Mouse (Mus musculus) brain, embryonic 14.5 days (tissue): ENCODE measurements around the gene Vstm2b. TPM values are rescaled to one million over a fixed set of nuclear protein-coding genes. Genes with fewer than 3 reads are reported as not detected.

Experiments
- DNase-seq: peaks from one replicate; pipeline ENCODE4 v3.0.0-alpha.2; 2011; ENCODE audit warnings: low read depth
- CTCF ChIP-seq: fragments of 200-500 bp; IDR thresholded peaks from 2 replicates; pipeline ENCODE4 v1.5.1; 2012; ENCODE audit warnings: inconsistent platforms, mild to moderate bottlenecking, moderate library complexity, borderline replicate concordance; ENCODE audit not compliant: insufficient read depth, insufficient read length; ENCODE audit errors: extremely low read depth
- POLR2A ChIP-seq: fragments of 200-500 bp; IDR thresholded peaks from 2 replicates; pipeline ENCODE4 v1.6.1; 2012; ENCODE audit warnings: mild to moderate bottlenecking, inconsistent platforms, borderline replicate concordance; ENCODE audit not compliant: poor library complexity, insufficient read depth, insufficient read length, severe bottlenecking; ENCODE audit errors: extremely low read depth
- polyA plus RNA-seq: library from polyadenylated mRNA; depleted of rRNA; stranded (reverse); fragments of >200 nt; gene quantifications from 2 replicates; pipeline ENCODE4 v1.2.3, GENCODE M21; 2012; rRNA removed

Gene Vstm2b
- polyA plus RNA-seq, 1 experiment = 84.0 TPM

DNA sequence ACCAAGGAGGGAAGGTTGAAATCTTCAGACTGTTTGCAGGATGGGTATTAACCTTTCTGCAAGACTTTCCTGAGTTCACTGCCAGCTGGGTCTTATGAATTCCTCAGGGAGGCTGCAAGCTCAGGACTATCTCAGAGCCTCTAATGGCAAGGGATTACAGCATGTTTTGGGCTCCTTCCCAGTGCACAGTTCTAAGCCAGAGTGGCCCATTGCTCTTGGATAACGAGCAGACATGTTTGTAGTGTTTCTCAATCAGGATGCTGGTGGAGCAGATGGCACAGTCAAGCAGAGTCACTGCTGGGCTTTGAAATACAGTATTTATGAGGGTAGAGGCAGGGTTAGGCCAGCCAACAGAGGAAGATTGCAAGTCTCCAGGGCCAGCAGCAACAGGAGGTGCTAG lies 8.4 kb downstream of the Vstm2b start:
- TF ChIP-seq POLR2A (no peak), CTCF (no peak)

DNA sequence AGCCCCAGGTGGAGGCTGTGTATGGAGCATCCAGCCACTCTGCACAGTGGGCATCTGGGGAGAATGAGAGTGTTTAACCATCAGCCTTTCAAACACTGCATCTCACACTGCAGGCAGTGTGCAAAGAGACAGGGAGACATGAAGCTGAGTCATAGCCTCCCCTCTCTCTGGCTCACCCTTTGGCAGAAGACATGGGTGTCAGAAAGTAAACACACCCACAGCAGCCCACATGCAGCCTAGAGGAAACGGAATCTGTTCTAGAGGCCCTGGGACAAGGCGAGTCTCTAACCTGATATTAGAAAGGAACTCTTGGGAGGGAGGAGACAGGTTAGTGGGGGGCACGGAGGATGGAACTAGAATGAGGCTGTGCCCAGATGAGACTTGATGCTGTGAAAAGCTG lies 18.6 kb downstream of the Vstm2b start:
- DNase-seq = no peak
- TF ChIP-seq CTCF (no peak), POLR2A (no peak)

More for the DNA sequence above, 8.4 kb downstream of the Vstm2b start:
- DNase-seq = peak; percentile 62

DNA sequence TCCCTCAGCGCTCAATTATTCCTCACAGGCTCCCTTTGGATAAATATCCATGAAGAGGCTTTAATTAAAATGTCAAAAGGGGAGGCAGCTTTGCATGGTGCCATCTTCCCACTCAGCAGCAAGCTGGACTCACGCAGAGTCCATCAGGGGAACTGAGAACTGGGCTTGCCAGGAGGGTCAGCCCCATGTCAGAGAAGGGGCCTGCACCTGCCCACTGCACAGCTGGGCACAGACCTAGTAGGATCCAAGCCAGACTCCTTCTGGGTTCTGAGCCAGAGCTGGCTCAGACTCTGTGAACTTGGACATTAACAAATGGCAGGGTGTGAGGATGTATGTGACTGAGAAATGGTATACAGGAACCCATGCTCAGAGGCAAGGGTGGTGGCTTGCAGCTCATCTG lies 22.0 kb downstream of the Vstm2b start:
- peak; percentile 50 for DNase-seq
- TF ChIP-seq POLR2A (no peak), CTCF (no peak)

DNA sequence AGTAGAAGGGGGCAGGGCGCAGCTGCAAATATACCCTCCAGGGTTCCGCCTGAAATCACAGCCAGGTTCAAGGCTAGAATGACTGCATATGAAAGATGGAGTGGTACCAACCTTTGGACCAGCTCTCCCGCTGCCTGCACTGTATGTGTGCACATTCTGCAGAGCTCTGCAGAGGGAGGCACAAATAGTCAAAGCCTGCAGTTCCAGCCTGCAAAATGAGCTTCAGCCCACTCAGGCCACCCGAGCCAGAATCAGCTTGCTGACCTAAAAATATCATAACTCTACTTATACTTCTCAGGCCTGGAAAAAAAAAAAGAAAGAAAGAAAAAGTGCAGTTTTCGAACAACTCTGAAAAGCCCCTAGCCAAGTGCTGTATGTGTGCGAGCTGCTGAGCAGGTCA lies 23.2 kb downstream of the Vstm2b start:
- TF ChIP-seq POLR2A (no peak), CTCF (no peak)
- DNase-seq = no peak

DNA sequence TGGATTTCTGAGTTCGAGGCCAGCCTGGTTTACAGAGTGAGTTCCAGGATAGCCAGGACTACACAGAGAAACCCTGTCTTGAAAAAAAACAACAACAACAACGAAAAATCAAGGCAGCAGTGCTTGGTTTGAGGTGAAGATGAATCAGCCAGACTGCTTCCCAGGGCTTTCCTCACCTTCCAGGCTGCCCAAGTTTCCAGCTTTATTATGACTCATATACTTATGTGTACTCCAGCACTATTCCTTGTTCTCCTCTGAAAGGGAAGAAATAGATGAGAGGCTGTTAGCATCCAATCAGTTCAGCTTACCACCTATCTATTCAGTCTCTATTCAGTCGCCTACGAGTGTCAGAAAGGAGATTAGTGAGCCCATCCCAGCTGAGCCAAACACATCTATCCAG lies 24.7 kb downstream of the Vstm2b start:
- TF ChIP-seq CTCF (no peak), POLR2A (no peak)
- DNase-seq = no peak

DNA sequence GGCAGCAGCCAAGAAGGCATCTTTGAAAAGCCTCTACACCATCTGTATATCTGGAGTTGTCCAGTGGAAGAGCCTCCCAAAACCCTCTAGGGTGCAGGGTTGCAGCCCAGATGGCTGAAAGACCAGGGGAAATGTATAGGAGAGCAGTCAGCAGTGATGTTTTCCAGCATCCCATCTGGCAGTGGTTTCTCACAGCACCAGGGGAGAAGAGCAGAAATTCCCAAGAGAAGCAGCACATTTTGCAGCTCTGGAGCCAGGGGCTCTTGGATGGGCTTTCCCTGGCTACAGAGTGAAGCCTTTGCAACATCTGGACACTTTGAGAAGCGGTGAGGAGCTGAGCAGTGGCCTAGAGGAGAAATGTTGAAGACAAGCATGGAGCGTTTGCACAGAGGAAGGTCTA lies 30.3 kb downstream of the Vstm2b start:
- no peak for DNase-seq
- no peak for TF ChIP-seq CTCF
- no peak for TF ChIP-seq POLR2A

DNA sequence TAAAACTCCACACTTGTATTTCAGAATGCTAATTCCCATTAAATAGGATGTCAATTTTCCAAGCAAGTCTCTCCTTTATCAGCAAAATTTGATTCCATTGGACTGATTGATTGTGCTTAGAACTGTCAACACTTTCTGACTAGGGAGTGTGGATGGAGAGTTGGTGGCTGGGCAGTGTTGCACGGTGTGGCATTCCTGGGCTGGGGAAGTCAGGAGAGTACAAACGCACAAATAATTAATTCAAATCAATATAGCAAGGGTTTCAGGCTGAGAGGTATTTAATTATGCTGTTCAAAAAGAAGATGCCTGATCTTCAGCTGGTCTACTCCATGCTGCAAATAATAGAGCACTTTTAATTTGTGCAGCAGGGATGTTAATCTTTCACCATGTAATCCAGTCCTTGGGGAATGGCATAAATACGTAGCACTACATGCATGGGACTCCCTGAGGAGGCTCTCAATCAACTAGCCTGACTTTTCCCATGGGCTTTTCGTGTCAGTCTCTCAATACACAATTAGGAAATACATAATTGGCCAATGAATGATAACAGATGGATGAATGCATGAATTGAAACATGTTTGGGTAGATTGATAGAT lies 38.6 kb downstream of the Vstm2b start:
- TF ChIP-seq CTCF = no peak
- no peak for TF ChIP-seq POLR2A
- DNase-seq = peak; percentile 25

DNA sequence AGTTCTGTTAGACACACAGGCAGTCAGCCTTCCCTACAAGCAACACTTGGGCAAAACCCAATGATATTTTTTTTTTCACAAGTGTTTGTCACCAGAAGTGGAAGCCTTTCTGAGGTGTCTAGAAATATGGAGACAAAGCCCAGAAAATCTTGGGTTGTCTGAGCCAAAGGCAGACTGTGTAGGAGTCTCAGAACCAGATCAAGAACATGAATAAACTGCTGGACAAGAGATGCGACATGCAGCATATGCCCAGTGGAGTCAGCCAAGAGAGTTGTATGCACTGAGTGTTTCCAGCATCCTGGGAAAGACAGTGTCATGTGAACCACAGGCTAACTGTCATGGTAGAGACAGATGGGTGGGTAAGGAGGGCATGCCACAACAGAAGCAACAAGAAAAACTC lies 41.2 kb downstream of the Vstm2b start:
- DNase-seq = no peak
- TF ChIP-seq POLR2A = no peak
- TF ChIP-seq CTCF = no peak

DNA sequence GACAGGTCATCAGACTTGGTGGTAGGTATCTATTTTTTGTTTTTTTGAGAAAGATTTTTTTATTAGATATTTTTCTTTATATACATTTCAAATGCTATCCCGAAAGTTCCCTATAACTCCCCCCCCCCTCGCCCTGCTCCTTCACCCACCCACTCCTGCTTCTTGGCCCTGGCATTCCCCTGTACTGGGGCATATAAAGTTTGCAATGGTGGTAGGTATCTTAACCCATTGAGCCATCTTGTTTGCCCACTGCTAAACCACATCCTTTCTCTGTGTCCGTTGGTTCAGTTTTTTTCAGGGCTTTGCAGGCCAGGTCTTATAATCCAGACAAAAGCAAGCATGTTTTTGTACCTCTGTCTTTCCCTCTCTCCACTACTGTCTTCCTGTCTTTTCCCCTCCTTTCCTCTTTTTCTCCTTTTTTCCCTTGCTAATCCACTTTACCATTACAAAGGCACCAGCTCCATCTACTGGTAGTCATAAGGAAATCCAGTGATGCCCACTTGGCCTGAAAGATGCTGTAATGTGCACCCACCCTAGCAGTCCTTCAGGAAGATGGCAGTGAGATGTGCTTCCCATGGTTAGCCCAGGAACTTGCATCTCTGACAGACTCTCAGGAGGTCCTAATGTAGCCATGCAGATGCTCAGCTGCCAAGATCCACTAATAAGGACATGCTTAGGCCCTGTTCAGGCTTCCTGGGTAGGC lies 44.3 kb downstream of the Vstm2b start:
- TF ChIP-seq CTCF (peak; percentile 66; the same call in 1 of the 2 replicates), POLR2A (no peak)
- peak; percentile 80 for DNase-seq

Other genes starting within 250 kb of the Vstm2b start
- gene 4930433I11Rik, start 89.2 kb downstream of the Vstm2b start, polyA plus RNA-seq = not detected in 2 replicates
- gene Gm4884, start 134.4 kb downstream of the Vstm2b start, polyA plus RNA-seq = not detected in 2 replicates